Mouse (Mus musculus): ENCODE measurements around the gene Wwp2. TPM values are rescaled to one million over a fixed set of nuclear protein-coding genes. Genes with fewer than 3 reads are reported as not detected.

Wwp2 gene
- 6.9 TPM for polyA plus RNA-seq (2014; fragmentation: Illumina TruSeq; extraction: RNeasy Lipid Tissue Mini Kit (QIAGEN cat#74804); ENCODE audit: low read depth, low replicate concordance)

GRCm38 (mm10) chr8:107435962-107436831 lies at the start of gene Wwp2:
Gene Wwp2, plus strand, starts transcription at chr8:107436365.

DNA sequence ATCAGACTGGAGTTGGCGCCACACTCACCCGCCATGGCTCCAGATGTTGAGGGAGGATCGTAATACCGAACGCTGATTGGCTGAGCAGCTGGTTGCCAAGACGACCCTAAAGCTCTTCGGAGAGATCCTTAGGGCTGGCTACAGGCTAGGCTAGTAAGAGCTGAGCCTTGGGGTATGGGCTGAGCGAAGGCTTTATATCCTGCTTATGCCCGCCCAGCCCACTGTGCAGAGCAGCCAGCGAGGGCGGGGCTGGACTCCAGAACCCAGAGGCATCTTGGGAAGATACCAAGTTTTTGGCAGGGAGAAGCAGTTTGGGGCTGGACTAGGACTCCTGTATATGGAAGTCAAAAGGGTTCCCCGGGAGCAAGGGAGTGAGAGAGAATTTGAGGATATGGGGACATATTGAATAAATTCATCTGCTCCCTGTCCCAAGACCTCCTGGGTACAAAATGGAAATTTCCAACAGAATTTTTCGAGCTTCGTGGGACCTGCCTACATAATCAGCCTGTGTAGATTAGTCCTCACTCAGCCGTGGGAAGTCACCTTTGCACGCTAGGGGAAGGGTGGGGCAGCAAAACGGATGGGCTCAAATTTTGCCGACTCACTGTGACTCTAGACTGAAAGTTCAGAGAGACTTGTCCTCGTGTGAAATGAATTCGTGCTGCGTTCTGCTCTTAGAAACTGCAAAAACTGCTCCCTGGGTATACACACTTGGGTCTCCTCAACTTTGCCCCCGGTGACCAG lies 33.0 kb upstream of the Wwp2 start, which contains the start of gene Nqo1:
TSS of gene Nqo1 (minus strand) at position 169 of the 744 bp plus-strand sequence.

DNA sequence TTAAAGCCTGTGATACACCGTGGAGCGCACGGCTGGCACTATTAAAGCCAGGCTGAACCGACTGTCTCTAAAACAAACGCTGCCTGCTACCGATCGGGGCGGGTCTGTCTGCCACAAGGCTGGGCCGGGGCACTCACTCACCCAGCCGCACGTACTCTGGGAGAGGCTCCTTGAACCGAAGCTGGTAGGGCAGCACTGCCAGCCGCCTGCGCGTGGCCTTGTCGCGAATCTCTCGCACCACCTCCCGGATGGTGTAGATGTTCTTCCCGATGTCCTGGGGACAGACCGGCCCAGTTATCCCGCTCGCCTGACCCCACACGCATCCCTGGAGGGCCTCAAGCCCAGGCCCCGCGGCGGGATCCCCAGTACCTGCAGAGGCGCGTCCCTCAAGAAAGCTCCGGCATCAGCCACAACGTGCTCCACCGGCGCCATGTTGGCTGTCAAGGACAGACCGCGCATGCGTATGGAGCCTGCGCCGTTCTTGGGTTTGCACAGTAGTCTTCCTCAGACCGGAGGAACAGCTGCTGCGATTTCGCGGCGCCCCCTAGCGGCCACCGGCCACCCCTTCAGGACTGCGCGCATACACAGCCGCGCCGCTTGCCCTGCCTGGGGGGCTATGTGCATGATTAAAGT lies 11.5 kb upstream of the Wwp2 start, which contains the start of gene Nob1:
TSS of gene Nob1 (minus strand) at position 455 of the 633 bp plus-strand sequence.

GRCm38 (mm10) chr8:107587995-107588780 lies 152.0 kb downstream of the Wwp2 start, which contains the start of gene Psmd7:
Gene Psmd7, minus strand, starts transcription at chr8:107588464.

Other genes with a start within 250 kb of the Wwp2 start
- gene Nfat5, start 142.9 kb upstream of the Wwp2 start, polyA plus RNA-seq (2014; fragmentation: Illumina TruSeq; extraction: RNeasy Lipid Tissue Mini Kit (QIAGEN cat#74804); ENCODE audit: low read depth, low replicate concordance) = 226 TPM
- 6.5 TPM for gene Nqo1, start 33.2 kb upstream of the Wwp2 start, polyA plus RNA-seq (2014; fragmentation: Illumina TruSeq; extraction: RNeasy Lipid Tissue Mini Kit (QIAGEN cat#74804); ENCODE audit: low read depth, low replicate concordance)
- 11.1 TPM for gene Nob1, start 11.3 kb upstream of the Wwp2 start, polyA plus RNA-seq (2014; fragmentation: Illumina TruSeq; extraction: RNeasy Lipid Tissue Mini Kit (QIAGEN cat#74804); ENCODE audit: low read depth, low replicate concordance)
- gene Psmd7, start 152.1 kb downstream of the Wwp2 start, polyA plus RNA-seq (2014; fragmentation: Illumina TruSeq; extraction: RNeasy Lipid Tissue Mini Kit (QIAGEN cat#74804); ENCODE audit: low read depth, low replicate concordance) = 120 TPM

All from adrenal gland, adult 10 weeks (tissue).